Mouse (Mus musculus) C2C12 (cell line): ENCODE data around the gene Fn3k.

ENCODE experiments used
- CTCF ChIP-seq: IDR thresholded peaks from one replicate; pipeline ENCODE4 v1.5.1; 2011; ENCODE audit not compliant: control insufficient read depth, insufficient read depth, insufficient read length
- MAX ChIP-seq: IDR thresholded peaks from one replicate; pipeline ENCODE4 v1.6.1; 2011; ENCODE audit warnings: mild to moderate bottlenecking, control low read depth
- MYOD1 ChIP-seq: IDR thresholded peaks from one replicate; pipeline ENCODE4 v1.6.1; 2011; ENCODE audit warnings: low read depth; ENCODE audit not compliant: control insufficient read depth, insufficient read length
- MYOG ChIP-seq: IDR thresholded peaks from one replicate; pipeline ENCODE4 v1.6.1; 2011; ENCODE audit not compliant: control insufficient read depth, insufficient read length; ENCODE audit errors: extremely low read depth

DNA sequence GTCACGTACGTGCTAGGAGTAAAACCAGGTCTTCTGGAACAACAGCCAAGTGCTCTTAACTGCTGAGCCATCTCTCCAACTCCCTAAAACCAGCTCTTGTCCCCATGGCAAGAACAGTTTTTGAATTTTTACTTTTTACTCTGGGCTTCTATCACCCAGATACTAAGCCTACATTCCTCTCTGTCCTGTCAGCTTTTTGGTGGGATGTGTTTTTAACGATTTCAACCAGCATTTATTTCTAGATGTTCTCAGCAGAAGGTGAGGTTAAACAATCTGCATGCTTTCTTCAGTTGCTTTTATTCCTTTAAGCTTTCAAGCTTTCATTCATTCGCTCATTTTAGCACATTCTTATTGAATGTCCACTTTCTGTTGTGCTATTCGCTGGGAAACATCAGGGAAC lies 16.7 kb upstream of the Fn3k start:
- no peak for TF ChIP-seq CTCF
- TF ChIP-seq MYOD1: no peak
- no peak for TF ChIP-seq MAX
- TF ChIP-seq MYOG: no peak
